Mouse (Mus musculus) Patski (cell line): ENCODE measurements around the gene Ptprn2. TPM values are rescaled to one million over a fixed set of nuclear protein-coding genes. Genes with fewer than 3 reads are reported as not detected.

ENCODE experiments used
- ATAC-seq: fragments of 100-300 bp; one replicate; pipeline ENCODE4 v1.8.0; 2021
- CTCF ChIA-PET: fragments of 350-600 bp; sonication (Branson Sonifier 250); formaldehyde crosslinking; loops from one replicate; lab custom pipeline; 2022; ENCODE audit warnings: inconsistent platforms; lab: Charles Lee
- POLR2A ChIA-PET: fragments of 350-600 bp; sonication (Branson Sonifier 250); formaldehyde crosslinking; loops from one replicate; lab custom pipeline; 2022; ENCODE audit warnings: antibody characterized with exemption, inconsistent platforms; lab: Charles Lee
- DNase-seq: peaks from one replicate; pipeline ENCODE4 v3.0.0-alpha.2; 2011; ENCODE audit warnings: low read depth, low spot score
- H3K27me3 ChIP-seq: fragments of 371-371 bp; one replicate; pipeline ENCODE4 v1.5.1; 2021
- CTCF ChIP-seq: fragments of 100-300 bp; IDR thresholded peaks from one replicate; pipeline ENCODE4 v1.5.1; 2021
- in situ Hi-C: fragments of 300-500 bp; cut with MboI; formaldehyde crosslinking; loops from 3 replicates; pipeline ENCODE4 v1.11.1; 2018; ENCODE audit warnings: low pct_unique_long_range_greater_than_20kb, mixed read lengths
- polyA plus RNA-seq: library from polyadenylated mRNA; unstranded; gene quantifications from one replicate; pipeline ENCODE4 v1.2.3, GENCODE M21; 2021

Gene Ptprn2
- polyA plus RNA-seq, 1 experiment from 2014 or later = not detected

DNA sequence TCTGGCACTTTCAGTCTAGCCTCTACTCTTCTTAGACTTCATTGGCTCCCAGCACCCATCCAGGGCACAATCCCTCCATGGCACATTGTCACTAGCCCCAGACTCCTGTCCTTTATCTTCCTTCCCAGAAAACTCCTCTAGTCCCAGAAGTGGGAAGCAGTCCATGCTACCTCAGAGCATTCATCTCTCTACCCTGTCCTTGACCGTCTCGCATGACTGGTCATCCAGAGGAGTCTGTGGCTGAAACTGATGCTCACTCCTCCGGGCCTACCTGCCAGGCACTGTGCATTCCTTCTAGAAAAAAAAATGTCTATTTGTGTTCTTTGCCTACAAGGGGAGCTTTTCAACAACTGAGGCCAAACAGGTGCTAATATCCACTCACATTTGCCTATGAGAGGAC lies 549.0 kb downstream of the Ptprn2 start:
- DNase-seq (no peak), ATAC-seq (no peak)
- ChIA-PET POLR2A (no interaction called here), CTCF (no interaction called here)
- no peak for TF ChIP-seq CTCF
- in situ Hi-C loops = no loop called here
- no peaks in the 10 kb centered on the region for H3K27me3 ChIP-seq

DNA sequence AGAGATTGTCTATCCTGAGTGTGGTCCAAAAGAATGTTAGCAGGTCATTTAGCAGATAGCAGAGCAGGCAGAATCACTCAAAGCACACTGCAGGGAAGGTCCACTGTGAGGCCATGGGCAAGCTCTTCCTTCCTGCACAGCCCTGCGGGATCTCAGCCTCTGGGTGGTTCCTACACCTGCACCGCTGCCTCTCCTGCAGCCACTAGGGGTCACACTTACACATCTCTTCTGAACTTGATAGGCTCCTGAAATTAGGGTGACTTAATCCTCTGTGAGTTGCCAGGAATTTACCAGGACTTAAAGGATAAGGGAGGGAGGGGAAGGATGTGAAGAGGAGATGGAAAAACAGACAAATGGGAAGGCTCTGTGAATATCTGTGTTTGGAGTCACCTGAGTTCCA lies 549.7 kb downstream of the Ptprn2 start:
- ChIA-PET POLR2A (no interaction called here), CTCF (interaction anchor here (0.9 kb wide), 1 partner anchor 14 kb away, joined by 3 read pairs; no protein-coding TSS in a partner anchor)
- no peaks in the 10 kb centered on the region for H3K27me3 ChIP-seq
- in situ Hi-C loops = no loop called here
- DNase-seq = no peak
- ATAC-seq = no peak
- peak; percentile 29 for TF ChIP-seq CTCF

DNA sequence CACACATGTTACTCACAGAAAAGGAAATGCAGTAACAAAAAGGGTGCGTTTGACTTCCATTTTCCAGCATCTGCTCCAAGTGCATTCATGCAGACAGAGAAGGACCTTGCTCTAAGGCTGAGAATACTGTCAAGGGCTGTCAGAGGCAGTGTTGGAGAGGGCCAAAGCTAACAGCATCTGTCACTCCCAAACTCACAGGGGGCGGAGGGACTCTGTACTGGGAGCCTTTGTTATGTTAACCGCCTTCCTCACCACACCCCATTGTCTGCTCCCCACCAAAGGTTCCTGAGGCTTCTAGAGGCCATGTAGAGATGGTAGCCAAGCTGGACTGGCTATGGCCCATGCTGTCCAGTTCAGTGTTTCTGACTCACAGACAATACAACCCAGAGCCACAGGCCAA lies 553.9 kb downstream of the Ptprn2 start:
- DNase-seq = no peak
- in situ Hi-C loops = no loop called here
- POLR2A ChIA-PET = no interaction called here
- TF ChIP-seq CTCF = no peak
- no peak for ATAC-seq
- CTCF ChIA-PET = no interaction called here
- H3K27me3 ChIP-seq = no peaks in the 10 kb centered on the region

DNA sequence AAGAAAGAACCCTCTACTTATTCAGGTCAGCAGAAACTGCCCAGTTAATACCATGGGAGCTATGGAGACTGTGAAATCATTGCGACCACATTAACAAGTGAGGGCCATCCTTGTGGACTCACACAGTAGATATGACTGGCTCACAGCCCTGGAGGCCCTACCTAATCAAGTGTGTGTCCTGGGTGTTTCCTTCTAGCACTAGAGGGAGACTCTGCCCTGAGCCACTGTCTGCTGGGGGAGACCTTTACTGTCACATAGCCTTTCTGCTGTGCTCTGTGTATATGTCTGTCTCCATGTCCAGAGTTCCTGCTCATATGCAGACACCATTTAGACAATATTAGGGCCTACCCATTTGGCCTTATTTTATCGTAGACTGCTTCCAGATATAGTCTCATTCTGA lies 555.9 kb downstream of the Ptprn2 start:
- in situ Hi-C loops = no loop called here
- TF ChIP-seq CTCF = no peak
- no peaks in the 10 kb centered on the region for H3K27me3 ChIP-seq
- ATAC-seq (no peak), DNase-seq (no peak)
- CTCF ChIA-PET = no interaction called here
- POLR2A ChIA-PET = no interaction called here

DNA sequence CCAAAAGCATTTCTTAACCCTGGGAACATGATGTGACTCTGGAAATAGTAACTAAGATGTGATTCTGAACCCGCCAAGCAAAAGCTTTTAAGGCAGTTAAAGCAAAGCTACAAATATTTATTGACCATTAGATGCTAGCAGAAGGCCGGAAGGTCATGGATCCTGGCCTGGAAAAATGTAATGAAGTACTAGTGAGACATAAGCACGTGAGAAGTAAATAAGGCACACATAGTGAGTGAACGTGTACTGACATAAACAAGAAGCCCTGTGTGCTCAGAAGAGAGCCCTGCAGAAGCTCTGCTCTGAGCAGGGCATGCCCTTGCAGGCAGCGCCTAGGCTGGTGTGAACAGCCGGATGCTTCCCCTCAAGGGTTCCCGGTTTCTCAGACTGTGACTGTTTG lies 557.2 kb downstream of the Ptprn2 start:
- no peak for DNase-seq
- no peaks in the 10 kb centered on the region for H3K27me3 ChIP-seq
- TF ChIP-seq CTCF = no peak
- ChIA-PET CTCF (no interaction called here), POLR2A (no interaction called here)
- in situ Hi-C loops = no loop called here
- ATAC-seq = no peak

DNA sequence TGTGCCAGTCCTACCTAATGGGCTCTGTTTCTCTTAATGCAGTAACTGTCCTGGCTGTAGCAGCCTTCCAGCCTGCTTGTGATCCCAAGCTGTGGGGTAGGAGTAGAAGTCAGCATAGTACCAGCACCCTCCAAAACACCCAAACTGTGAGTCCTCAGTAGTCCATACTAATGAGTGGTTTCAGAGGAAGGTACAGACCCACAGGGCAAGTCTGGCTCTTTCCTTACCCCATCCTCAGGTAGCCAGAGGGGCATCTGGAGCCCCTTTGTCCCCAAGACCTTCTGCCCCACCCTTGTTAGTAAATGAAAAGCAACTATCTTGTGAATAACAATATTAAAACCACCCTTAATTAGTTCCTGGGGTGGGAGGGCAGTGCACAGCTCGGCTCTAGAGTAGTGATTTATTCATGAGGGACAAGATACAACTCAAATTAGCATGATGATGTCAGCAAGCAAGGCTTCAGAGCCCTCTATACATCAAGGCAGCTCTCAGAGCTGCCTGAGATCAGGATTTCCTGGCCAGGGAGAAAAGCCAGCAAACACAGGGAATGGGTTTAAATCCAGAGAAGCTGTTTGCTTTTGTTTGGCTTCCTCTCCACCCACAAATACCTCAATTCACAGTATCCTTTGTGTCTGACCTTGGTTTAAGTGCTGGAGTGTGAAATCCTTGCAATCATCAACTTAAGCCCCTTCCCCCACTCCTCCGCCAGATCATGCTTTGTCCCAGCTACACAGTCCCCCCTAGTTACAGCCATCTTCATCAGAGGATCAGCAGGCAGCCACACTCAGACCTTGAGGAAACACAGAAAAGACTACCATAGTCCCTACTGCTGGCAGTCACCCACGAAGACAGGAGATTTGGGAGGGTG lies 562.1 kb downstream of the Ptprn2 start:
- no peak for DNase-seq
- in situ Hi-C loops = no loop called here
- POLR2A ChIA-PET = no interaction called here
- CTCF ChIA-PET = no interaction called here
- ATAC-seq = no peak
- TF ChIP-seq CTCF = no peak
- no peaks in the 10 kb centered on the region for H3K27me3 ChIP-seq

DNA sequence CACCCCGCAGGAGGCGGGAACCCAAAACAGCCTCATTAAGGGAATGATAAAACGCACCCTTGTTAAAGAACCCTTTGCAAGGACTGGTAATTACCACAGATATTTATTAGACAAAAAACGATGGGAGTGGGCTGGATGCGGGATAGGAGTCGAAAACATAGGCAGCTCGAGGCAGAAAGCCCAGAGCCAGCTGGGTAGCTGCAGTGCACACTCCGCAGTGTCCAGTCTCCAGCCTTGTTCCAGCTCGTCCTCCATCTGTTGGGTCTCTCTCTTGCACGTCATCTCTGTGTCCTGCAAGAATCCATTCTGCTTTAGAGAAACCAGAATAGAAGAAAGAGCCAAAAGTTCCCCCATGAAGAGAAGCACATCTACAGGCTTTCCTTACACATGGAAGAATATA lies 564.3 kb downstream of the Ptprn2 start:
- no peak for ATAC-seq
- CTCF ChIA-PET = interaction anchor here (0.6 kb wide), 1 partner anchor 14 kb away, joined by 3 read pairs; no protein-coding TSS in a partner anchor
- no peak for DNase-seq
- no peaks in the 10 kb centered on the region for H3K27me3 ChIP-seq
- POLR2A ChIA-PET = no interaction called here
- no peak for TF ChIP-seq CTCF
- in situ Hi-C loops = no loop called here

DNA sequence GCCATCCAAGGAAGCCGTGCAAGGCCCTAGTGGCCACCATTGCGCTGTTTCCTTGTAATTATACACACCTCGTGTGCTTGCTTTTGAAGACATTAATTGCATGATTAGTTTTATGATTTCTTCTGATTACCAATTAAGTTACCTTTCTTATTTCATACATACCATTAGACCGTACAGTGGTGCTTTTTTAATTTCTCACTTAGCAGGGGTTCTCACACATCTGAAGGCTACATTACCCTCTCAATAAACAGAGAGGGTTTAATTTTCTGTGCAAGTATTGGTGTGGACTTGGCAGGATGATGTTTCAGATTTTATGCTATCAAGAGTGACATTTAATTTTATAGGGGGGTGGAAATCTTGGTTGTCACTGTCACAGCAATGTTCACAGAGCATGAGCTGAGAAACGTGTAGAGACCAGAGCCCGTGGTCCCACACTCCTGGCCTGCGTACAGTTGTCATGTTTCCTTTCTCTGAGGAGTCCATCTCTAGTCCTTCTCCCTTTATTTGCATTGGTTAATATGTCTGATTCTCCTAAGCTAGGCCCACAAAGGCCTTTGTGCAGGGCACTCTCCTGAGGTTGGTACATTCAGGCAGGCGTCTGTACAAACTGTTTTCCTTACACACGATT lies 567.8 kb downstream of the Ptprn2 start:
- ATAC-seq (no peak), DNase-seq (no peak)
- ChIA-PET CTCF (no interaction called here), POLR2A (no interaction called here)
- TF ChIP-seq CTCF = no peak
- in situ Hi-C loops = no loop called here
- H3K27me3 ChIP-seq = no peaks in the 10 kb centered on the region

DNA sequence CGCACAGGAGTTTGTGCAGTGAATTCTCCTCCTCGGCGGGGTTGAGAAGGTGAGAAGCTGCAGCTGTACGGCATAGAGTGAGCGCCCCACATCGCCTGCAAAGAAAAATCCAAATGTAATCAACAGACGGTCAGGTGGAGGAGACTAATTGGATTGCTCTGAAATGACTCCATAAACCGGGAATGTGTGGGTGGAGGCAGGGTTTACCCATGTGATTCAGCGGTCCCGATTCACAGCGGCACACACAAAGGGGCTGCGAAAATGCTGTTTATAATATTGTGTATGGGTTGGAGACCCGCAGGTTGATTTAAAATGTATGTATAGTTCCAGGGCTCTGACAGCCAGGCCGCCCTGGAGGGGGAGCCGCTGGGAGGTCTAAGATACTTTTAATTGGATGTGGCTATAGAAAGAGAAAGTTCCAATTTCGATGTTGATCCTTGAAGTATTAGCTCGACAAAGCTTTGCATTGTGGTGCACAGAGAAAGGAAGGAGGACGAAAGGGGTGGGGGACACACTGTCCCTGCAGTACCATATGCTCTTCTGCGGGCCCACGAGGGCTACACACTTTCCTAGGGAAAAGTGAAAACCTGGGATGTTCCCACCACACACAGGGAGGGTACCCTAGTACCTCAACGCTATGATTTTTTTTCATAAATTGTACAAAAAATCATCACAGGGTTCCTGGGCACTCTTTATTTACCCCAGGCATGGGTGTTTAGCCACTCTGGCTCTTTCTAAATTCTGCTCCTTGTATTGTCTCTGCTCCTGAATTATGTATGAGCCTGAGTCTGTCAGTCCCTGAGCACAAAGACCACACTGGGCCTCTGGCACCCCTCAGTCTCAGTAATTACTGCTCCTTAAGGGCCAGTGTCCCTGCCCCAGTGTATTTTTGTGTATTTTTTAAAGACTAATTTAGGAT lies 568.6 kb downstream of the Ptprn2 start:
- no peaks in the 10 kb centered on the region for H3K27me3 ChIP-seq
- TF ChIP-seq CTCF = no peak
- ATAC-seq = no peak
- ChIA-PET CTCF (no interaction called here), POLR2A (no interaction called here)
- in situ Hi-C loops = no loop called here
- no peak for DNase-seq

DNA sequence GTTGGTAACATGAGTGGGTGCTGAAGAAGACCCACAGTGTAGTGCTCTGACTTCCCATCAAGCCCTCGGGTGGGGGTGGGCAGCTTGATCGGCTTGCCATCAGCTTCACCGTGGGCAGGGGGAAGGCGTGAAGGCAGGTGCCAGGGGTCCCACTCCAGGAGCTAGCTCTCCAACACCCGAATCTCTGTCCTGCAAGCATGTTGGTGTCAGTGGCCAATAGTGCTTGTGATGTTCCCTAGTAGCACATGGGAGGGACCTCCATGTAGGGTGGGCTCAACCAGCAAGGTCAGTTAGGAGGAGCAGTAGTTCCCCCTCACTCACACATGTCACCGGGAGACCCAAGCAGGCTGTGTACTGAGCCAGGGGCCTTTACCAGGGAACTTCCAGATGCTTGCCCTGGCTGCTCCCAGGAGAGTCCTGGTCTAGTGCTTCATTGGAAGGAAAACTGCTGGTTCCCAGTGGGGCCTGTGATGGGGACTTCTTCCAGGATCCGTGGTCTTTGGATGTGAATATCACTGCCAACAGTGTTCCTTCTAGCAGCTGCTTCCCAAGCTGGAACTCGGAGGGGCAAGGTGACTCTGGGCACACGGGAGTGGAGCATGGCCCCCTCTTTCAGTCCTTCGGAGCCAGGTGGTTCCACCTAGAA lies 569.5 kb downstream of the Ptprn2 start:
- POLR2A ChIA-PET = no interaction called here
- CTCF ChIA-PET = no interaction called here
- ATAC-seq = no peak
- H3K27me3 ChIP-seq = no peaks in the 10 kb centered on the region
- no peak for TF ChIP-seq CTCF
- in situ Hi-C loops = no loop called here
- DNase-seq = no peak
